Mouse (Mus musculus): Measurements from ENCODE around the gene Trpc4ap. TPM values are rescaled to one million over a fixed set of nuclear protein-coding genes. Genes with fewer than 3 reads are reported as not detected.

Gene Trpc4ap
- polyA plus RNA-seq, 1 experiment from 2014 or later = 137 TPM

DNA sequence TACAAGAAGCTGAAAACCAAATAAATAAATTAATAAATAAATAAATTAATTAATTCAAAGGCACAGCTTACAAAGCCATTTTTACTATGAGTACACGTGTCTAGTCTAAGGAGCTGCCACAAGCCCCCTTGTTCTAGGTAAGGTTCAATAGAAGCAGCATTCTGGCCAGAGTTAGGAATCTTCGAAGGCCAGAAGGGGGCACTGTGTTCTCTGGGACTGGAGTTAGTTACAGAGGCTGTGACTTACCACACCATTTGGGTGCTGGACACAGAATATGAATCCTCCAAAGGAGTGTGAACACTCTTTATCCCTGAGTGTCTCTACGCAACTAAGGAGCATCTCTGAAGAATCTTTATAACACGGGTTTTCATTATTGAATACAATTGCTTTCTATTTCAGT lies 23.7 kb downstream of the Trpc4ap start:
- 82% methylated on average over 4 of the region's 4 CpGs for WGBS
- peaks cover 73% of the 10 kb centered on the region for H3K36me3 ChIP-seq
- ATAC-seq (ENCODE audit: insufficient number of reproducible peaks, insufficient read depth, low FRiP score, low TSS enrichment, low read depth) = no peak
- H3K4me2 ChIP-seq = no peak overlapping the region
- no peak overlapping the region for H3K9ac ChIP-seq
- H3K9me3 ChIP-seq = no peaks in the 10 kb centered on the region
- H3K27ac ChIP-seq = no peak overlapping the region
- H3K4me1 ChIP-seq = no peaks in the 10 kb centered on the region
- no peaks in the 10 kb centered on the region for H3K27me3 ChIP-seq
- no peak overlapping the region for H3K4me3 ChIP-seq

DNA sequence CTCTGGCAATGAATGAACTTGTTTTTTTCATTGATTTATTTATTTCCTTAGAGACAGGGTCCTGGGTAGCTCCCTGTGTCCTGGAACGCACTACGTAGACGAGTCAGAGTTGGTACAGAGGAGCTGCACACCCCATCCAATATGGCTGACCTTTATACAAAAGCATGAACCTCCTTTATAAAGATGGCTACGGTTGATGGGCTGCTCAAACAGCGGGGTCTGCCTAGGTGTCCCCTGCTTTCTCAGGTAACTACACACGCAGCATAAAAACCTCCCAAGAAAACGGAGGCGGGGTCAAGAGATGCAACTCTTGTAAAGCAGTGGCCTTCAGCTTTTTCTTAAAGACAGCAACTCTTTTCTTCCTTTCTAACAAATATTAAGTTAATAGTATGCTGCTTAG lies 24.3 kb downstream of the Trpc4ap start:
- Histone ChIP-seq H3K4me2 (no peak overlapping the region), H3K9ac (no peak overlapping the region), H3K4me3 (no peak overlapping the region), H3K4me1 (no peaks in the 10 kb centered on the region), H3K9me3 (no peaks in the 10 kb centered on the region), H3K36me3 (peaks cover 78% of the 10 kb centered on the region), H3K27ac (no peak overlapping the region), H3K27me3 (no peaks in the 10 kb centered on the region)
- ATAC-seq (ENCODE audit: insufficient number of reproducible peaks, insufficient read depth, low FRiP score, low TSS enrichment, low read depth) = no peak
- WGBS = 95% methylated on average over 8 of the region's 8 CpGs

DNA sequence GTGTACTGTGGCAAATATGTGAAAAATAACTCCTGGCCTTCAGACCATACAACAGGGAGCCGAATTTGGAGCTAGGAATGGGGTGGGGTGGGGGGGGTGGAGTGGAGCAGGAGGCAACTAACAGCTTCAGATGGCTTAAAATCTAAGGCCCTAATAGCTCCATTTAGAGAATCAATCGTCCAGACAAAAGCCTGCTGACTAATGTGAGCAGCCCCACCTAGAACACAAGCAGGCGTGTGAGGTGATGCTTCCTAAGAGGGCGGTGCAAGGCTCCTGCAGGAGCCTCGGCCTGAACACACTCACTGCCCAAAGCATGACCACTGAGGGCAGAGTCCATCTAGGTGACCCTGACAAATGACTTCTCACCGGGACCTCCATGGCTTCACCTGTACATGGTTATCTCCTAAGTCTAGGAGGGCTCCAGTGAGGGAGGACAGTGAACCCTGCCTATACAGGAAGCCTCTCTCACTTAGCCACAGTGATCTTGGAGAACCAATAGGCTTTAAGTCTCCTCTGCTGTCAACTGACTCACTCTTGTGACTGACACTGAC lies 28.2 kb downstream of the Trpc4ap start:
- no peak overlapping the region for H3K4me2 ChIP-seq
- no peak overlapping the region for H3K27ac ChIP-seq
- peaks cover 86% of the 10 kb centered on the region for H3K36me3 ChIP-seq
- no peaks in the 10 kb centered on the region for H3K4me1 ChIP-seq
- no peak for ATAC-seq (ENCODE audit: insufficient number of reproducible peaks, insufficient read depth, low FRiP score, low TSS enrichment, low read depth)
- H3K4me3 ChIP-seq = no peak overlapping the region
- H3K9me3 ChIP-seq = no peaks in the 10 kb centered on the region
- no peaks in the 10 kb centered on the region for H3K27me3 ChIP-seq
- H3K9ac ChIP-seq = no peak overlapping the region
- 86% methylated on average over 6 of the region's 6 CpGs for WGBS

DNA sequence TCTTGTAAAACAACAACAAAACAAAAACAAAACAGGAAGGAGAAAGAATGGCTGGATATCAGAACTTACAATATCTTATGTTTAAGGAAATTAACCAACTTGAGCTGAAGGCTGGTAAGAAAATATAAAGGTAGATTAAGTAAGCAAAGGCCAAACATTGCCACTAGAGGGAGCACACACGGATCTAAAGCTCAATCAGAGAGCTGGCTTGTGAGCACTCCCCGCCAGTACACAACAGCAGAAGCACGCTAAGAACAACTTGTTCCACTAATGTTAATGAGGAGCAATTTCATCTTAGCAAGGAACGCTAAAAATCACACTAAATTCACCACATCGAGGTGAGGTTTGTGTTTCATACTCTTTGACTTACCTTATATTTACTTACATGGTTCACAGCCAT lies 29.1 kb downstream of the Trpc4ap start:
- H3K9ac ChIP-seq = no peak overlapping the region
- H3K4me2 ChIP-seq = no peak overlapping the region
- H3K4me3 ChIP-seq = no peak overlapping the region
- H3K36me3 ChIP-seq = peaks cover 87% of the 10 kb centered on the region
- H3K9me3 ChIP-seq = no peaks in the 10 kb centered on the region
- WGBS = 24% methylated on average over 5 of the region's 5 CpGs
- ATAC-seq (ENCODE audit: insufficient number of reproducible peaks, insufficient read depth, low FRiP score, low TSS enrichment, low read depth) = no peak
- no peaks in the 10 kb centered on the region for H3K27me3 ChIP-seq
- no peak overlapping the region for H3K27ac ChIP-seq
- no peaks in the 10 kb centered on the region for H3K4me1 ChIP-seq

DNA sequence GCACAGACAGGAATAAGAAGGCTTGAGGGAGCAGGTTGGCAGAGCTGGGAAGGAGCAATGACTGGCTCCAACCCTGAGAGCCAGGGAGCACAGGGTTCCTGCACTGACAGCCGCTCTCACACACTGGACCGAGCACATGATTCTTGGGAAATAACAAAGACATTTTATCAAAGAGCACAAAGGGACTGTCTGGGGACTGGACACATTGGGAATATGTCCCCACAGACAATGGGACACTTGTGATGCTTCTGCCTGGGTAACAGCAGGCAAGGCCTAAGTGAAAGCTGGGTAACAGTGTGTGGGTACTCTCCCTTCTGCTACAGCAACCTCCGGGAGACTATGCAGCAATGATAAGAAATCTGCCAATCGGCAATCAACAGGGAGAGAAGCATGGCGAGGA lies 29.8 kb downstream of the Trpc4ap start:
- H3K9me3 ChIP-seq = no peaks in the 10 kb centered on the region
- H3K9ac ChIP-seq = no peak overlapping the region
- ATAC-seq (ENCODE audit: insufficient number of reproducible peaks, insufficient read depth, low FRiP score, low TSS enrichment, low read depth) = no peak
- no peak overlapping the region for H3K4me3 ChIP-seq
- no peaks in the 10 kb centered on the region for H3K27me3 ChIP-seq
- 93% methylated on average over 5 of the region's 5 CpGs for WGBS
- peaks cover 87% of the 10 kb centered on the region for H3K36me3 ChIP-seq
- no peak overlapping the region for H3K4me2 ChIP-seq
- no peak overlapping the region for H3K27ac ChIP-seq
- H3K4me1 ChIP-seq = no peaks in the 10 kb centered on the region

DNA sequence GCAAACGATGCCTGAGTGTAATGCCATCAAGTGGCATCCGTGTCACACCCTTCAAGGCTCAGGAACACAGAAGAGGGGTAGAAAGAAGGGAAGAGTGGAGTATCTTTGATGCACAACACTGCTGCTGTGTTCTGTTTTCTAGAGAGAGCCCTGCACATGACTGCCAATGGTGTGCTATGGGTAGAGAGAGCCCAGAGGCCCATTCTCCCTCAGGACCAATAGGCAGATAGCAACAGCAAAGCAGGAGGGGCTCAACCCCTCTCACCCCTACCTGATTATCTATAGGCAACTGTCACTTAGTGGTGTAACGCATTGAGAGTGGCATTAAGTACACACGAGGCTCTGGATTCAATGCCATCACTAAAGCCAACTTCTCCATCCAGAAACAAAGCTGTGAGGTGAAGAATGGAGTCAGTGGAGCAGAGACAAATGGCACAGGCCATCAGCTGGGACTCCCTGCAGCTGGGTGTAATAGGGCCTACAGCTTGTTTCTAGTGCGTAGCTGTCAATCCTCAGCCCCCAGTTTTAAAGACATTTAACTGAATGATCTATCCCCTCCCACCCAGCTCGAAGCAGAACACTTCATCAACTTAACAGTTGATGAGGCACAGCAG lies 36.3 kb downstream of the Trpc4ap start:
- Histone ChIP-seq H3K9me3 (no peaks in the 10 kb centered on the region), H3K4me3 (no peak overlapping the region), H3K4me1 (no peaks in the 10 kb centered on the region), H3K4me2 (no peak overlapping the region), H3K36me3 (peaks cover 86% of the 10 kb centered on the region), H3K27ac (no peak overlapping the region), H3K9ac (no peak overlapping the region), H3K27me3 (no peaks in the 10 kb centered on the region)
- no peak for ATAC-seq (ENCODE audit: insufficient number of reproducible peaks, insufficient read depth, low FRiP score, low TSS enrichment, low read depth)
- WGBS = 90% methylated on average over 6 of the region's 6 CpGs

DNA sequence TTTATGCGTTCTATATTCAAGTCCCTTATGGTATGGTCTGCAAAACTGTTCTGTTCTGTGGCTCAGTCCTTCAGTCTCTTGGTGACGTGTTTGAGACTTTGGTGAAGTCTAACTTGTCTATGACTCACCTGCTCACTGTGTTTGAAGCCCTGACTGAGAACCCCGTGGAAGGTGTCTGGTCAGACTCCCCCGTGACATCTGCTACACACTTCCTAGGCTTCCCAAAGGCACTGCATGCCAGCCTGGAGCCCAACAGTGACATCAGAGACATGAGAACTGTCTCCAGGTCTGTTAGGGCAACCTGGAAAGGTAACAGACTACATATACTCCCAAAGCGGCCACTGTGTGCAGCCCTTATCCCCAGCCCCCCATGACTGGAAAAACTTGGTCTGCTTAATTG lies 39.6 kb downstream of the Trpc4ap start:
- H3K27ac ChIP-seq = no peak overlapping the region
- H3K4me1 ChIP-seq = no peaks in the 10 kb centered on the region
- H3K4me2 ChIP-seq = no peak overlapping the region
- 96% methylated on average over 5 of the region's 5 CpGs for WGBS
- no peak overlapping the region for H3K4me3 ChIP-seq
- no peaks in the 10 kb centered on the region for H3K27me3 ChIP-seq
- H3K9me3 ChIP-seq = no peaks in the 10 kb centered on the region
- peaks cover 90% of the 10 kb centered on the region for H3K36me3 ChIP-seq
- H3K9ac ChIP-seq = no peak overlapping the region
- no peak for ATAC-seq (ENCODE audit: insufficient number of reproducible peaks, insufficient read depth, low FRiP score, low TSS enrichment, low read depth)

DNA sequence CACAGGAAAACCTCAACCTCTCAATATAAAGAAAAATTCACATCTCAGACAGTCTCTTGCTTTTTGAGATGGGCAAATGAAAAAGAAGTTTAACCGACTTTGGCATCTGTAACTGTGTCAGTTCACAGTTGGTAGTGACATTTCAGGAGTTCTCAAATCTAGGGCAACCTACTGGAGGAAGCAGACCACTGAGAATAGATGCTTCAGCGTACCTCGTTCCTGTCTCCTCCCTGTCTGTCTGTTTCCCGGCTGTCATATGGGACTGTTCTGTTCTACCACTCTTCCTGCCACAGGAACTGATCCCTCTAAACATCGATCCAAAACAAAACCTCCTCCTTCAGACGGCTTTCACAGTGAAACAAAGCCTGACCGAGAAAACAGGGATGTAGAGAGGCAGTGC lies 46.4 kb downstream of the Trpc4ap start:
- Histone ChIP-seq H3K4me3 (no peak overlapping the region), H3K36me3 (peaks cover 90% of the 10 kb centered on the region), H3K27ac (no peak overlapping the region), H3K4me2 (no peak overlapping the region), H3K4me1 (no peaks in the 10 kb centered on the region), H3K9ac (no peak overlapping the region), H3K27me3 (no peaks in the 10 kb centered on the region), H3K9me3 (no peaks in the 10 kb centered on the region)
- 75% methylated on average over 7 of the region's 7 CpGs for WGBS
- no peak for ATAC-seq (ENCODE audit: insufficient number of reproducible peaks, insufficient read depth, low FRiP score, low TSS enrichment, low read depth)

DNA sequence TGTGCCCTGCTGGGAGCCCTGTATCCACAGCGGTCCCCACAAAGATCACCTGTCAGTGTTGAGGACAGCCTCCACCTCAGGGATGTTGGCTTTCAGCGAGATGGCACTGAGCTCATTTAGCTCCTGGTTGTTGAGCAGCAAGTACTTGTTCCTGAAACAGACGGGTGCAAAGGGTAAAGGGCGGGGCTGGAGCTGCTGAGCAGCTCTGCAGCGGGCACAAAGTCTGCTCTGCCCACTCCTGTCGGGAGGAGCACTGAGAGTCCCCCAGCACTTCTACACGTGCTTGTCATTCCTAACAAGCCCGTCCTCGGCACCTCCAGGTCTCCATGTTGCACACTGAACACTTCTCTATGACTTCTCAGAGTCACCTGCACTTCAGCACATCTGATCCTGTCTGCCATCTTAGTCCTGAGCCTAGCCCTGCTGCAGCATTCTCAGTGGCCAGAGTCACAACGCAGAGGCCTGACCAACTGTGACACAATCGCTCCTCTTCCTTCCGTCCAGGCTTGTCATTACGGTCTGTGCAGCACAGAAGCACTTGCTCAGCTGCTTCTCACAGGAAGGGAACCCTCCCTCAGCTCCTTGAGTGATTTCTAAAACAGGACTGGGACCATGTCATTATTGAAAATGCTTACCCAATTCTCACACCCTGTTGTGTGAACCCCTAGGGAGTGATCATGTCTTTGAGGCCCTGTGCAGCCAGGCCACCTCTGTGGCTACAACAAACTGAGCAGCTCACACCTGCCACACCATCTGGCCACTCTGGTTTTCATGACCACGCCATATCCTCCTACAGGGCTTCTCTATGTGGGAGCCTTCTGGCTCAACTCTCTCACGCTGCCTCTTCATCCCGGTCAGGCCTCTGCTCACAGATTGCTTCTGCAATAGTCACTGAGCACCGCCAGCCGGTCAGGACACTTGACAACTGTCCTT lies 50.4 kb downstream of the Trpc4ap start:
- Histone ChIP-seq H3K4me1 (no peaks in the 10 kb centered on the region), H3K4me3 (no peak overlapping the region), H3K9me3 (no peaks in the 10 kb centered on the region), H3K27ac (no peak overlapping the region), H3K36me3 (peaks cover 93% of the 10 kb centered on the region), H3K4me2 (no peak overlapping the region), H3K9ac (no peak overlapping the region), H3K27me3 (no peaks in the 10 kb centered on the region)
- WGBS = 89% methylated on average over 18 of the region's 18 CpGs
- no peak for ATAC-seq (ENCODE audit: insufficient number of reproducible peaks, insufficient read depth, low FRiP score, low TSS enrichment, low read depth)

DNA sequence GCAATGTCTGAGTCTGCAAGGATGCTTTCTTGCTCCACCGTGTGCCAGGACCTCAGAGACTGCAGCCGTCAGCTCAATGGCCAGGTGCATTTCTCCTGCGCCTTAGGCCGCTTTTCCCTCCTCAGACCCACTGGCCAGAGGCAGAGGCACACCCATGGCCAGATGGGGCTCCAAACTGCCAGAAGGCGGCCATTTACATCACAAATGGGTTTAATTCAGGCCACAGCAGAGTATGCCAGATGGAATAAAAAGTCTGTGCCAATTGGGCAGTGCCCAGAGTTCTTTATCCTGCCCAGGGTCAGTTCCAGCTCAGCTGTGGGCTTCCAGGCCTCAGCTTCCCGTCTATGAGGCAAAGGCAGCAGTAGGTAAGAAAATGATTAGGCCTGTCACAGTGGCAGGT lies 51.5 kb downstream of the Trpc4ap start:
- no peak for ATAC-seq (ENCODE audit: insufficient number of reproducible peaks, insufficient read depth, low FRiP score, low TSS enrichment, low read depth)
- Histone ChIP-seq H3K9ac (no peak overlapping the region), H3K4me1 (no peaks in the 10 kb centered on the region), H3K4me2 (no peak overlapping the region), H3K4me3 (no peak overlapping the region), H3K36me3 (peaks cover 97% of the 10 kb centered on the region), H3K9me3 (no peaks in the 10 kb centered on the region), H3K27ac (no peak overlapping the region), H3K27me3 (no peaks in the 10 kb centered on the region)
- 89% methylated on average over 6 of the region's 6 CpGs for WGBS

DNA sequence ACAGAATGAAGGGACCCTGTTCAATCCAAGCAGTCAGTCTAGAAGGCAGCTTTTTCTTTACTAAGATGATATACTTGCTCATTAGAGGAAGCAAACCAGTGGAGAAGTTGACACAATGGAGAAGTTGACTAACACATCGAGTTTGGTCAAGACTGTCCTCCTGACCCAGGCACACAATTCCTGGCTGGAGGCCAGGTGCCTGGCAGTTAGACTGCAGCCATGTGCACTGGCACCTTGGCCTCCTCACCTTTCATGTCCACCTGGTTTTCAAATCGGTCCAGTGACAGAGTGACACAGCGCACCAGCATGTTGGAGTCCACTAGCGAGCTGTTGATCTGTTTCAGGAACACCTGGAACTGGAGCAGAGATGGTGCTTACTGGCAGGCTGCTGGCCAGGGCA lies 54.8 kb downstream of the Trpc4ap start:
- Histone ChIP-seq H3K27me3 (peaks cover 30% of the 10 kb centered on the region), H3K4me1 (no peaks in the 10 kb centered on the region), H3K9ac (no peak overlapping the region), H3K4me2 (no peak overlapping the region), H3K36me3 (peaks cover 98% of the 10 kb centered on the region), H3K4me3 (no peak overlapping the region), H3K9me3 (no peaks in the 10 kb centered on the region), H3K27ac (no peak overlapping the region)
- ATAC-seq (ENCODE audit: insufficient number of reproducible peaks, insufficient read depth, low FRiP score, low TSS enrichment, low read depth) = no peak
- WGBS = 96% methylated on average over 4 of the region's 4 CpGs

DNA sequence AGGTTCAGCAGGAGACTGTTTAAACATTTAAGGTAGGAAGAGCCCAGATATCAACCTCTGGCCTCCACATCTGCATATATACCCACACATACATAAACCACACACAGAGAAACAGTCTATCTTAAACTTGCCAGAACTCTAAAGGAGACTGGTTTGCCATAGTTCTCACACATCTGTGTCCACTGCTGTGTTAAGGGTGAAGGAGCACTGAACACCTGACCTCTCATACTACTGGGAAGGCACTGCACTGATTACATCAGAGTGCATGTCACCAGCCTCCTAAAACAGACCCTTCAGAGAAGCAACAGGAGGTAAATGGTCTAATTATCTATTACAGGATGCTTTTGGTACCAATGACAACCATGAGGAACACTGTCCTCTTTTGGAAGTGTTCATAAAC lies 55.3 kb downstream of the Trpc4ap start:
- no peaks in the 10 kb centered on the region for H3K9me3 ChIP-seq
- H3K27me3 ChIP-seq = peaks cover 35% of the 10 kb centered on the region
- H3K36me3 ChIP-seq = peaks cover 98% of the 10 kb centered on the region
- no peaks in the 10 kb centered on the region for H3K4me1 ChIP-seq
- H3K9ac ChIP-seq = no peak overlapping the region
- no peak overlapping the region for H3K4me3 ChIP-seq
- H3K27ac ChIP-seq = no peak overlapping the region
- ATAC-seq (ENCODE audit: insufficient number of reproducible peaks, insufficient read depth, low FRiP score, low TSS enrichment, low read depth) = no peak
- no peak overlapping the region for H3K4me2 ChIP-seq

All from embryonic facial prominence, embryonic 13.5 days (tissue).